Mouse (Mus musculus) MEL (cell line): ENCODE data around the gene Gm10644. TPM values are rescaled to one million over a fixed set of nuclear protein-coding genes. Genes with fewer than 3 reads are reported as not detected.

Experiments
- DNase-seq: peaks from one replicate; pipeline ENCODE4 v3.0.0; 2011; ENCODE audit warnings: low read depth, low spot score
- H3K27ac ChIP-seq: 2 replicates; pipeline ENCODE4 v1.5.1; 2012; ENCODE audit warnings: low read depth, mild to moderate bottlenecking, control low read depth, low read length, moderate library complexity; ENCODE audit not compliant: control insufficient read depth
- H3K27me3 ChIP-seq, 2 experiments: fragments of 150-350 bp in 1 of 2; sonication (generic) in 1 of 2; 2 replicates each; pipeline ENCODE4 v1.6.1; 2012; ENCODE audit warnings: low read length in 2 of 2, mild to moderate bottlenecking in 2 of 2, improper control_type of control experiment in 1 of 2, moderate library complexity in 1 of 2; ENCODE audit not compliant: insufficient read depth in 2 of 2, control insufficient read depth in 1 of 2
- H3K36me3 ChIP-seq, 2 experiments: 2 replicates each; pipeline ENCODE4 v1.6.1; 2012 to 2014; ENCODE audit warnings: low read length in 2 of 2, improper control_type of control experiment in 1 of 2, inconsistent platforms in 1 of 2, mild to moderate bottlenecking in 1 of 2; ENCODE audit not compliant: insufficient read depth in 2 of 2, control insufficient read depth in 1 of 2
- H3K4me1 ChIP-seq, 2 experiments: fragments of 150-350 bp in 1 of 2; sonication (generic) in 1 of 2; 2 replicates each; pipeline ENCODE4 v1.6.1; 2012; ENCODE audit warnings: low read length in 2 of 2, improper control_type of control experiment in 1 of 2, mild to moderate bottlenecking in 1 of 2; ENCODE audit not compliant: insufficient read depth in 2 of 2, control insufficient read depth in 1 of 2
- H3K4me3 ChIP-seq, 2 experiments: fragments of 150-350 bp in 1 of 2; sonication (generic) in 1 of 2; 2 replicates each; pipeline ENCODE4 v1.5.1; 2012; ENCODE audit warnings: low read depth in 2 of 2, low read length in 2 of 2, mild to moderate bottlenecking in 2 of 2, moderate library complexity in 2 of 2, control low read depth in 1 of 2, improper control_type of control experiment in 1 of 2; ENCODE audit not compliant: control insufficient read depth in 1 of 2, insufficient read depth in 1 of 2
- H3K79me2 ChIP-seq: 2 replicates; pipeline ENCODE4 v1.6.1; 2012; ENCODE audit warnings: mild to moderate bottlenecking, low read length, moderate library complexity; ENCODE audit not compliant: control insufficient read depth, poor library complexity, insufficient read depth
- H3K9ac ChIP-seq: 2 replicates; pipeline ENCODE4 v1.6.1; 2012; ENCODE audit warnings: low read depth, mild to moderate bottlenecking, control low read depth, low read length, moderate library complexity; ENCODE audit not compliant: control insufficient read depth, poor library complexity, severe bottlenecking
- H3K9me3 ChIP-seq: fragments of 150-350 bp; sonication (generic); replicated peaks from 2 replicates; pipeline ENCODE4 v1.6.1; 2012; ENCODE audit warnings: mild to moderate bottlenecking, low read length, improper control_type of control experiment, moderate library complexity; ENCODE audit not compliant: insufficient read depth
- CHD1 ChIP-seq: IDR thresholded peaks from 2 replicates; pipeline ENCODE4 v1.6.1; 2012; ENCODE audit warnings: low read depth, mild to moderate bottlenecking, inconsistent platforms, low read length, improper control_type of control experiment
- CHD2 ChIP-seq: IDR thresholded peaks from 2 replicates; pipeline ENCODE4 v1.6.1; 2011; ENCODE audit warnings: low read length, improper control_type of control experiment
- ELF1 ChIP-seq: IDR thresholded peaks from 2 replicates; pipeline ENCODE4 v1.6.1; 2014; ENCODE audit warnings: low read depth, mild to moderate bottlenecking, inconsistent platforms, low read length, improper control_type of control experiment, moderate library complexity
- EP300 ChIP-seq, 2 experiments: IDR thresholded peaks; 2 replicates each; pipeline ENCODE4 v1.6.1; 2011; ENCODE audit warnings: improper control_type of control experiment in 2 of 2, low read length in 2 of 2, low read depth in 1 of 2, mild to moderate bottlenecking in 1 of 2
- ETS1 ChIP-seq: IDR thresholded peaks from 2 replicates; pipeline ENCODE4 v1.6.1; 2012; ENCODE audit warnings: low read depth, mild to moderate bottlenecking, inconsistent platforms, low read length, improper control_type of control experiment, moderate library complexity
- HCFC1 ChIP-seq: IDR thresholded peaks from 2 replicates; pipeline ENCODE4 v1.6.1; 2012; ENCODE audit warnings: low read depth, mild to moderate bottlenecking, inconsistent platforms, low read length, improper control_type of control experiment, moderate library complexity
- KAT2A ChIP-seq: conservative IDR thresholded peaks from 2 replicates; pipeline ENCODE4 v1.6.1; 2012; ENCODE audit warnings: low read depth, low read length, improper control_type of control experiment, inconsistent platforms
- MAFK ChIP-seq: IDR thresholded peaks from 2 replicates; pipeline ENCODE4 v1.6.1; 2011; ENCODE audit warnings: low read depth, mild to moderate bottlenecking, low read length, improper control_type of control experiment, borderline replicate concordance
- MAX ChIP-seq: IDR thresholded peaks from 2 replicates; pipeline ENCODE4 v1.6.1; 2011; ENCODE audit warnings: low read length, improper control_type of control experiment
- MAZ ChIP-seq: IDR thresholded peaks from 2 replicates; pipeline ENCODE4 v1.6.1; 2012; ENCODE audit warnings: low read depth, mild to moderate bottlenecking, inconsistent platforms, low read length, improper control_type of control experiment
- MXI1 ChIP-seq: IDR thresholded peaks from 2 replicates; pipeline ENCODE4 v1.6.1; 2011; ENCODE audit warnings: mild to moderate bottlenecking, low read depth, low read length, improper control_type of control experiment
- MYB ChIP-seq: IDR thresholded peaks from 2 replicates; pipeline ENCODE4 v1.6.1; 2011; ENCODE audit warnings: mild to moderate bottlenecking, low read depth, low read length, improper control_type of control experiment
- MYC ChIP-seq: IDR thresholded peaks from 2 replicates; pipeline ENCODE4 v1.6.1; 2011; ENCODE audit warnings: low read depth, mild to moderate bottlenecking, low read length, improper control_type of control experiment, moderate library complexity
- NELFE ChIP-seq: IDR thresholded peaks from 2 replicates; pipeline ENCODE4 v1.6.1; 2011; ENCODE audit warnings: low read depth, low read length, improper control_type of control experiment
- NRF1 ChIP-seq: IDR thresholded peaks from 2 replicates; pipeline ENCODE4 v1.6.1; 2014; ENCODE audit warnings: low read depth, mild to moderate bottlenecking, inconsistent platforms, low read length, improper control_type of control experiment, moderate library complexity; ENCODE audit not compliant: poor library complexity, insufficient read depth, severe bottlenecking
- POLR2A ChIP-seq, 2 experiments: IDR thresholded peaks; 2 replicates each; pipeline ENCODE4 v1.6.1; 2011 to 2012; ENCODE audit warnings: low read length in 2 of 2, mild to moderate bottlenecking in 2 of 2, control low read depth in 1 of 2, improper control_type of control experiment in 1 of 2, low read depth in 1 of 2, moderate library complexity in 1 of 2; ENCODE audit not compliant: control insufficient read depth in 1 of 2, insufficient read depth in 1 of 2, poor library complexity in 1 of 2
- POLR2AphosphoS2 ChIP-seq: IDR thresholded peaks from 2 replicates; pipeline ENCODE4 v1.6.1; 2011; ENCODE audit warnings: low read length, improper control_type of control experiment
- SIN3A ChIP-seq: IDR thresholded peaks from 2 replicates; pipeline ENCODE4 v1.6.1; 2012; ENCODE audit warnings: low read length, improper control_type of control experiment, inconsistent platforms
- SMC3 ChIP-seq: IDR thresholded peaks from 2 replicates; pipeline ENCODE4 v1.6.1; 2011; ENCODE audit warnings: low read depth, low read length, improper control_type of control experiment
- TBP ChIP-seq: IDR thresholded peaks from 2 replicates; pipeline ENCODE4 v1.8.0; 2011; ENCODE audit warnings: low read depth, low read length, improper control_type of control experiment
- TCF12 ChIP-seq: IDR thresholded peaks from 2 replicates; pipeline ENCODE4 v1.6.1; 2014; ENCODE audit warnings: low read depth, mild to moderate bottlenecking, inconsistent platforms, low read length, improper control_type of control experiment, moderate library complexity
- USF1 ChIP-seq: IDR thresholded peaks from 2 replicates; pipeline ENCODE4 v1.6.1; 2014; ENCODE audit warnings: low read depth, mild to moderate bottlenecking, inconsistent platforms, low read length, improper control_type of control experiment, moderate library complexity
- USF2 ChIP-seq, 2 experiments: IDR thresholded peaks; 2 replicates each; pipeline ENCODE4 v1.6.1; 2011 to 2012; ENCODE audit warnings: improper control_type of control experiment in 2 of 2, low read length in 2 of 2, borderline replicate concordance in 1 of 2, inconsistent platforms in 1 of 2, low read depth in 1 of 2, mild to moderate bottlenecking in 1 of 2; ENCODE audit not compliant: insufficient read depth in 1 of 2
- ZC3H11A ChIP-seq: IDR thresholded peaks from 2 replicates; pipeline ENCODE4 v1.6.1; 2012; ENCODE audit warnings: low read depth, mild to moderate bottlenecking, inconsistent platforms, low read length, improper control_type of control experiment
- ZMIZ1 ChIP-seq: IDR thresholded peaks from 2 replicates; pipeline ENCODE4 v1.6.1; 2012; ENCODE audit warnings: low read depth, mild to moderate bottlenecking, inconsistent platforms, low read length, improper control_type of control experiment, moderate library complexity
- ZNF384 ChIP-seq: IDR thresholded peaks from 2 replicates; pipeline ENCODE4 v1.6.1; 2012; ENCODE audit warnings: low read depth, mild to moderate bottlenecking, inconsistent platforms, low read length, improper control_type of control experiment
- polyA plus RNA-seq, 2 experiments: library from polyadenylated mRNA; stranded (reverse) in 1 of 2; unstranded in 1 of 2; fragments of >175 nt in 1 of 2; fragments of >200 nt in 1 of 2; gene quantifications; 2 replicates each; pipeline versions ENCODE4 v1.2.1 to v1.2.4; 2012; ENCODE audit warnings: low replicate concordance in 2 of 2, low read depth in 1 of 2; ENCODE audit not compliant: insufficient read length in 2 of 2, insufficient read depth in 1 of 2, missing spikeins in 1 of 2
- total RNA-seq: library from RNA; depleted of rRNA; stranded (reverse); fragments of 300-350 nt; gene quantifications from 2 replicates; pipeline ENCODE4 v1.2.3, GENCODE M21; 2012

Gene Gm10644
- total and polyA plus RNA-seq, 3 experiments: 0.35 to 0.49 TPM; not detected in 1

- TF ChIP-seq MXI1 (peak; percentile 69), CHD2 (no peak; the same call in 1 of the 2 replicates), ELF1 (peak; percentile 90)
Measured at GRCm38 (mm10) chr8:83955106-83955957, at the start of gene Gm10644, which contains the start of gene Asf1b (continued).

- Histone ChIP-seq H3K27me3 (no peaks in the 10 kb centered on the region), H3K4me1 (peaks cover 4 to 19% of the 10 kb centered on the region in 2 experiments; a peak in 3 of 4 replicates), H3K9ac (peak overlapping the region; percentile 78), H3K79me2 (peaks cover 2% of the 10 kb centered on the region), H3K4me3 (peak overlapping the region; percentile 65 to 76), H3K27ac (peak overlapping the region; percentile 76), H3K9me3 (no peaks in the 10 kb centered on the region)
- peak; percentile 98 for DNase-seq
- TF ChIP-seq POLR2A (IDR thresholded peaks at IDR 0.05; ENCODE audit: control insufficient read depth in 1 of 2, insufficient read depth in 1 of 2, low read depth in 1 of 2, low read length in 2 of 2, poor library complexity in 1 of 2): peak in 1 of 2 experiments; percentile 72; a peak in 2 of 4 replicates
- no peak for TF ChIP-seq MAFK
- peak; percentile 98; the same call in 1 of the 2 replicates for TF ChIP-seq MAZ
- peak; percentile 76; the same call in 1 of the 2 replicates for TF ChIP-seq KAT2A
- peak; percentile 64 for TF ChIP-seq MXI1
- no peak for TF ChIP-seq USF2 (IDR thresholded peaks at IDR 0.05; ENCODE audit: borderline replicate concordance in 1 of 2, insufficient read depth in 1 of 2, low read depth in 1 of 2, low read length in 2 of 2)
- TF ChIP-seq ZNF384: peak; percentile 93
- TF ChIP-seq EP300 (IDR thresholded peaks at IDR 0.05; ENCODE audit: low read depth in 1 of 2, low read length in 2 of 2): peak in 1 of 2 experiments; percentile 19; a peak in 2 of 4 replicates
- no peak for TF ChIP-seq SMC3
- peak; percentile 96 for TF ChIP-seq HCFC1
- TF ChIP-seq ZMIZ1: peak; percentile 70
- 0 out of 2 replicates have a peak, but pooled peaks have one; percentile 80 for TF ChIP-seq CHD1
- TF ChIP-seq SIN3A: peak; percentile 90
- peak; percentile 91 for TF ChIP-seq ELF1
- peak; percentile 74 for TF ChIP-seq NELFE
- TF ChIP-seq MAX: peak; percentile 76
- peak; percentile 22; the same call in 1 of the 2 replicates for TF ChIP-seq USF1
- TF ChIP-seq ETS1: peak; percentile 17; the same call in 1 of the 2 replicates
- TF ChIP-seq MYB: no peak
- TF ChIP-seq POLR2AphosphoS2: peak; percentile 70
- peak; percentile 41; the same call in 1 of the 2 replicates for TF ChIP-seq CHD2
- TF ChIP-seq MYC: no peak; the same call in 1 of the 2 replicates
- peak; percentile 88 for TF ChIP-seq NRF1
- TF ChIP-seq ZC3H11A: no peak
- TF ChIP-seq TBP: peak; percentile 68
- peak; percentile 52 for TF ChIP-seq TCF12
- TF ChIP-seq, all 39 proteins: peak for 20
- H3K36me3 ChIP-seq: peaks cover 3 to 16% of the 10 kb centered on the region in 2 experiments; a peak in 2 of 4 replicates
Measured at GRCm38 (mm10) chr8:84004533-84005201, 49.7 kb upstream of the Gm10644 start.
